Mouse (Mus musculus): Measurements from ENCODE around the gene Loxl3.

Gene Loxl3

DNA sequence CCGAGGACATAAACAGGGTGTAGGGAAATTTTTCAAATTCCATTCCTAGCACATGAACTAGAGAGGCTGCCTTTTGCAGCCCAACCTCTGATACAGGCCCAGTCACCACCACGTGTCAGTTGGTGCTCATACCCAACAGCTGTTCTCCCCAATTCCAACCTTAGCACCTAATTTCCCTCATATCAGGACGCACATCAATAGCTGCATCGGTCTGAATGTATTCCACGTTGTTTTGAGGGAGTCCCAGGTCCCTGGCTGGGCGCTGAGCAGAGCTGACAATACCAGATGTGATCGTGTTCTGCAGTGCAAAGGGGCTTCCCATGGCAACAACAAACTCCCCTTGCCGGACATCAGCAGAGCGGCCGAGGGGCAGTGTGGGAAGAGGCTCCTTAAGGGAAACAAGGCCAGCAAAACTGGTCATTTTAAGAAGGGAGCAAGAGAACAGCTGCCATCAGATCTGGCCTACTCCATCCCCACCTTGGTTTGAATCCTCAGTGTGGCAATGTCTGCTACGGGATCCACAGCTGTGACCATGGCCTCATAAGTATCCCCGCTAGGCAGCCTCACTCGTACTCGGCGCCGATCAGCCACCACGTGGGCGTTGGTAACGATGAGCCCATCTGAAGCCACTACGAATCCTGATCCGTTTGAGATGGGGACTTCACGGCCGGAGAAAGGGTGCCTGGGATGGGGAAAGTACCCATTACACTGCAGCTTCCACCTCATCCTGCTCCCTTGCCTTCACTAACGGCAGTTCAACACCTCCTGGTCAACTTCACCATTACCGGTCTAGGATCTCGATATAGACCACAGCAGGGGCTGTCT lies 19.4 kb downstream of the Loxl3 start:
- peak; percentile 63 for DNase-seq (ENCODE audit: low read depth, low spot score)

DNA sequence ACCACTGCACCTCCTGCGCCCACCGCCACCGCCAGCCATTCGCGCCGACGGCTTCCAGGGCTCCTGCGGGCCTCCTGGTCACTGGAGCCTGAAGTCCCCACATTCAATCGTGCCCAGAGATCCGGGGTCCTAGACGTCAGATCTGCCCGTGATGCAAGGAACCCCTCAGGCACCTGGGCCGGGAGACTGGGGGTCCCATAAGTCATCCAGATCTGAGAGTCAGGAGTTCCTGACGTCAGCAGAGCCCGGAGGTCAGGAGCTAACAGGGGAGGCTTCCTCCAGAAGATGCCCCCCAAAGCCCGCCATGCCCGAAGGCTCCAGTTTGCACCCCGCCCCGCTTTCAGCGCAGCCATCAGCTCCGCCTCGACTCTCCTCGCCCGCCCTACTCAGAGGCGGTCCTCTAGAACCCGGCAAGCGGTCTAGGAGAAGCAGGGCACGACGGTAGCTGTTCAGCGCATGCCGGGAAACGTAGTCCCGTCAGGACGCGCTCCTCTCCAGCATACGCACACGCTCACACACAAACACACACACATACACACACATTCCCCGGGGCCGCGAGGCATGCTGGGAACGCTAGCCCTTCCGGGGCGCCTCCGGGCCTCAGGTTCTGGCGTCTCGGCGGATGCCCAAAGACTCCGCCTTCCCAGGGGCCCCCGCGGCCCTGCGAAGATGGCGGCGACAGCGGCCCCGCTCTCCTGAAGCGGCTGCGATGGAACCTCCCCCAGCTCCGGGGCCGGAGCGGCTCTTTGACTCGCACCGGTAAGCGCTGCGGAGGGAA lies 20.3 kb downstream of the Loxl3 start, which contains the start of gene Aup1:
Aup1 (plus strand) TSS at position 448 of the 778 bp plus-strand sequence.
- DNase-seq (ENCODE audit: low read depth, low spot score), result peak; percentile 100

DNA sequence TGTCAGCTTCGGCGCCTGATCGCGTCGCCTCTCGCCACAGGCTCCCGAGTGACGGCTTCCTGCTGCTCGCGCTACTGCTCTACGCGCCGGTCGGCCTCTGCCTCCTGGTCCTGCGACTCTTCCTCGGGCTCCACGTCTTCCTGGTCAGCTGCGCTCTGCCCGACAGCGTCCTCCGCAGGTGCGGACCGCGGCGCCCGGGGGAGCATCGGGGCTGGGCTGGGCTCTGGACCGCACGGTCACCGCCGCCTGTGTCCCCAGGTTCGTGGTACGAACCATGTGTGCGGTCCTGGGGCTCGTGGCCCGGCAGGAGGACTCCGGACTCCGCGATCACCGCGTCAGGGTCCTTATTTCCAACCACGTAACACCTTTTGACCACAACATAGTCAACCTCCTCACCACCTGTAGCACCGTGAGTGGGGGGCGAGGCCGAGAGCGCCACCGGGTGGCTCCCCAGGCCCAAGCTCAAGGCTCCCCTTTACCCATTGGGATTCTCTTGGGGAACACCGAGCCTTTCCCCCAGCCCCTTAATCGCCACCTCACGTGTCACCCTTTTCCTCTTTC lies 21.0 kb downstream of the Loxl3 start, which contains the start of gene Htra2:
Htra2 (minus strand) TSS at position 403 of the 561 bp plus-strand sequence.
- peak; percentile 24 for DNase-seq (ENCODE audit: low read depth, low spot score)

DNA sequence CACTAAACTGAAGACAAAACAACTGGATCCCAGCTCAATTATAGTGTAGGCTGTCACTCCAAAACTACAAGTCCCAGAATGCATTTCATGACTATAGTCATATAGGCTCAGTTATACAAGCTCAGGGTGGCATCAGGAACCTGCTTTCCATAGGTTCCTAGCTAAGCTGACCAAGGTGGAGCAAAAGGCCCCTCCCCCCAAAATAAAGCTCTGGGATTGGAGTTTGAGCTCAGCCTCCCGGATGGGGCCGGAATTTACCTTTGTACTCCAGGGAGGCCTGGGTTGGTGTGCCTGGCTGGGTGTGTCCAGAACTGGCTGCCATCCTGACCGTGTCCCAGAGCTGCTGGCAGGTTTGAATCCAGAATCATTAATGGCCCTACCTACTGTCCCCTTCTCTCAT lies 23.8 kb downstream of the Loxl3 start, which contains the start of gene Dqx1:
Dqx1 (plus strand) TSS at position 55 of the 400 bp plus-strand sequence.
- peak; percentile 78 for DNase-seq (ENCODE audit: low read depth, low spot score)

DNA sequence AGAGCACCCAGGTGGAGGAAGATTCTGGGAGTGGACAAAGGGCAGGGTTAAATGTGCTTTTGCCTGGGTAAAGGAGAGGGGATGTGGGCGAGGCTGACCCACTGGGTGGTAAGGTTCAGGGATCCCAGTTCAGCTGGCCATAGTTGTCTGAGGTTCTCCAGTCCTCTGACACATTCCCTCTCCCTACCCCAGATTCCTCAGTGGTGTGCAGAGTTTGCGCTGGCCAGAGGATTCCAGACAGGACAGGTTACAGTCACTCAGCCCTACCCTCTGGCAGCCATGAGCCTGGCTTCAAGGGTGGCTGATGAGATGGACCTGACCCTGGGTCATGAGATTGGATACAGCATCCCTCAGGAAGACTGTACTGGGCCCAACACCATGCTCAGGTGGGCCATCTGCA lies 24.8 kb downstream of the Loxl3 start:
- DNase-seq (ENCODE audit: low read depth, low spot score), result no peak

DNA sequence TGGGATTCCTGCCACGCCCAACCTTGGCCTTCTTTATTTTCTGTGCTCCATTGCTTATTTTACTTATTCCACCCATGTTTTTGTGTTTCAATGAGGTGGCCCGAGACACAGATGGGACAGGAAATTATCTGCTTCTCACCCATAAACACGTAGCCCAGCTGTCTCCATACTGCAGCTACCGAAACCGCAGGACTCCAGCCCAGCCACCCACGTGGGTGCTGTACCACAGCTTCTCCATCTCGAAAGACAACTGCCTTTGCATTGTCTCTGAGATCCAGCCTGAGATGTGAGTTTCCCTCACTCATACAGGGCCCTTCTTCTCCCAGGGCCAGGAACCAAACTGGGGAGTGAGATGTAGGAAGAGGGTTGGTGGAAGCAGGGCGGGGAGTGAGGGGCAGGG lies 32.0 kb downstream of the Loxl3 start:
- DNase-seq (ENCODE audit: low read depth, low spot score), result no peak

DNA sequence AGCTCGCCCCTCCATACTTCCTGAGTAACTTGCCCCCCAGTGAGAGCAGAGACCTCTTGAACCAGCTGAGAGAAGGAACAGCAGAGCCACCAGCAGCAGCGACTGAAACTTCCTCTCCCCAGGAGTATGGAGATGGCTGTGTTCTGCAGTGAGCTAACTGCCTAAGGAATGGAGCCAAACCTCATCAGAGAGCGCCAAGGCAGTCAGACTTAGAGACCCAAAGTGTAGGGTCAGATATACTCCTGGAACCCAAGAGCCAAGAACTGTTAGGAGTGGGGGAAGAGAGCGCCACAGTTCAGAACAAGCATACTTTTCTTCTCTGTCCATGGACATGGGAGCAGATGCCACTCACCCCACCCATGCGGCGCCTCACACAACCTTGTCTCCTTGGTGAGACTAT lies 32.5 kb downstream of the Loxl3 start:
- no peak for DNase-seq (ENCODE audit: low read depth, low spot score)

DNA sequence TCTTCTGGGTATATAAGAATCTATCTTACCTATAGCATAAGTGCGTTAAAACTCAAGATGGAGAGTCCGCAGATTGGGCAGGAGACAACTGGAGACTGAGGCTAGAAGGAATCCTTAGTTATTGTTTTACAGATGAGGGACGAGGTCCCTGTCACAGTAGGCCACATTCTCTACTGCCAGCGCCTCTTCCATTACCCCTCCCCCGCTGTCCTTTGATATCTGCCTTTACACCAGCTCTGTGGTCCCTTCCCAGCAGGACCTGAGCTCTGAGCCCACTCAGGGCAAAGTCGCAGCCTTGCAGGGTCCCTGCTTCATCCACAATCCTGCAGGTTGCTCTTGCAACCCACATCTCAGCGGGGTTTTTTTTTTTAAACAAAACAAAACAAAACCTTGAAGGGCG lies 34.2 kb downstream of the Loxl3 start:
- no peak for DNase-seq (ENCODE audit: low read depth, low spot score)

DNA sequence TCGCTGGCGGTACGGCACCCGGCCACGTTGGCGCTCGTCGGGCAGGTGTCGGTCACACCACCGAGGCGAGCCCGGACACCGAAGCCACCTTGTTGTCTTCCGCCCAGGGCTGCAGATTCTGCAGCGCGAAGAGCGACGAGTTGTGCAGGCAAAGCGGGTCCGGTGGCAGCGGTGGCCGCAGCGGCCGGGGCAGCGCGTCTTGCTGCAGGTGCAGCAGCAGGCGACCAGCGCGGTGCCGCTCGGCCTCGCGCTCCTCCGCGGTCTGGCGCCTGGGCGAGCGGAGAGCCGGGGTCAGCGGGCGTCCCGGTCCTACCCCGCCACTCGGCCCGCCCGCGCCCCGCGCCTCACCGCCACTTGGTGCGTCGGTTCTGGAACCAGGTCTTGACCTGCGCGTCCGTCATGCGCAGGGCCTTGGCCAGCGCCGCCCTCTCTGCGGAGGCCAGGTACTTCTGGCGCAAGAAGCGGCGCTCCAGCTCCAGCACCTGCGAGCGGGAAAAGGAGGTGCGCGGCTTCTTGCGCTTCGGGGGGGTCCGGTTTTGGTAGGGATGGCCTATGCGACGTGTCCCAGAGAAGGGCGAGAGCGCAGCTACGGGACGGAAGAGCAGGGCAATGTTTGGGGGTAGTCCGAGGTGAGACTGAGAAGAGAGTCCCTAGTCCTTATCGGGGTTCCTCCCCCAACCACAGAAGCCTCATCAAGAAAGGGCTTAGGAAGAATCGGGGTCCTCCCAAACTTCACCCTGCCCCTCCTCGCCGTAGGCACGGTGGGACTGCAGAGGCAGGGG lies 34.9 kb downstream of the Loxl3 start:
- no peak for DNase-seq (ENCODE audit: low read depth, low spot score)

DNA sequence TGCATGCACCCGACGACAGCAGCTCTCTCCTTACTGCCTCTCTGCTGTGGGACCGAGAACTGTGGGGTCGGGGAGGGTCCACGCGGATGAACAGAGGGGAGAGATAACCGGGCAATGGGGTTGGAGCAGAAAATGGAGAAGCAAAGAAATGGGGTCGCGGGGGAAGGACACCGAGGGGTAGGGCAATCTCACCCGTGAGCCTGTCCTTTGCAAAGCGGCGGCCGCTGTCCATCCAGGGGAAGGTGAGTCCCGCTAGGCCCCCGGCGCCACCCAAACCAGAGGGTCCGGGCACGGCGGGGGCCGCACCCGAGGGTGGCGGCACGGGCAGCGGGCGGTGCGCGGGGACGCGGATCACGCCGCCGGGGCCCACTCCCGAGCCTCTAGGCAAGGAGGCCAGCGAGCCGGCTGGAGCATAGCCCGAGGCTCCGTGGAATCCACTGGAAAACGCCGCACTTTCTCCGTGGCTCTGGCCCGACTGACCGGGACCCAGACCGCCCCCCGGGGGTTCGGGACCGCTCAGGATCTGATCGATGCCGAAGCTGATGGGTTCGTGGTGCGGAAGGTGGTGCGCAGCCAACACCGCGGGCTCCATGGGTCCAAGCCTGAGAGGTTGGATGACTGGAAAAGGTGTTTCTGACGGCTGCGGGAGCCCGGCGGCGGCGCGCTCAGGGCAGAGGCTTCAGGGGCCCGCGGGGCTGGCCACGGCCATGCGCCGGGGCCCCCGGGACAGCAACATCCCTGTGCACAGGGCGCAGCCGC lies 35.7 kb downstream of the Loxl3 start:
- DNase-seq (ENCODE audit: low read depth, low spot score), result no peak

DNA sequence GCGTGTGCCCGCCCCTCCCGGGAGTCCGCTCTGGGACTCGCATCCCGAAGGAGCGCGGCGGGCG lies 36.1 kb downstream of the Loxl3 start, which contains the start of gene Tlx2:
Tlx2 (minus strand) TSS at position 47 of the 64 bp plus-strand sequence.
- DNase-seq (ENCODE audit: low read depth, low spot score), result no peak

DNA sequence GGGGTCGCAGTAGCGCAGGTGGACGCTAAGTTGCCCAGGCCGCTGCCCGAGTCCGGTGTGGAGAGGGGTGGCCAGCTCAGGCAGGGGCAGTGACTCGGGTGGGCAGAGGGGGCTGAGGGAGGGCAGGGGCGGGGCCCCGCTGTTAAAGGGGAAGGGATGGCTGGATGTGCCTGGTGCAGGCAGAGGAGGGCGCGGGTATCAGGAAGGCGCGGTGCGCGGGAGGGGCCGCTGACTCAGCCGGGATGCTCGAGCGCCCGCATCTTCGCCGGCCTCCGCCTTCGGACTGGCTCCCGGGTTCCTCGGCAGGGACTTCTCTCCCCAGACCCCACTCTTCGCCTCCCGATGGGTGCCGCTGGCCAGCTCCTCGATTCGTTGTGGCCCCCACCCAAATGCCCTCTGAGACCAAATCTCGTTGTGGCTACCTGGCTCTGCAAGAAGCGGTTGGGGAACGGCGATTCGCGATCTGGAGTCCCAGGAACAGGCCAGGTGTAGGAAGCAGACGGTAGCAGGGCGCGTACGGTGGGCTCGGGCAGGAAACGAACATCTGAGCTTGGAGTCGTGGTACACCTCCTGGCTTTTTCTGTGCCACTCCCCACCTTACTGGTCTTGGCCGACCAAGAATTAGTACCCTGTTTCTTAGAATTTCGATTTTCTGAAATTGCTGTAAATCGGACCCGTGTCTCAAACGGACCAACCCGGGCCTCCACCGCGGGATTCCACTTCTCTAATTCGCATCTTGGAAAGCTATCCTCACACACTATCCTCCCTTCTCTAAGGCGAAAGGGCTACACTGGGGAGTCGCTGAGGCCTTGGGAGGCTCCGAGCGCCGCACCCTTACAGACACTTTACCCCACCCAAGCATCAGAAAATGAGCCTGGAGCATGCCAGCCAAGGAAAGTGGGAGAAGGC lies 36.6 kb downstream of the Loxl3 start:
- DNase-seq (ENCODE audit: low read depth, low spot score), result no peak

DNA sequence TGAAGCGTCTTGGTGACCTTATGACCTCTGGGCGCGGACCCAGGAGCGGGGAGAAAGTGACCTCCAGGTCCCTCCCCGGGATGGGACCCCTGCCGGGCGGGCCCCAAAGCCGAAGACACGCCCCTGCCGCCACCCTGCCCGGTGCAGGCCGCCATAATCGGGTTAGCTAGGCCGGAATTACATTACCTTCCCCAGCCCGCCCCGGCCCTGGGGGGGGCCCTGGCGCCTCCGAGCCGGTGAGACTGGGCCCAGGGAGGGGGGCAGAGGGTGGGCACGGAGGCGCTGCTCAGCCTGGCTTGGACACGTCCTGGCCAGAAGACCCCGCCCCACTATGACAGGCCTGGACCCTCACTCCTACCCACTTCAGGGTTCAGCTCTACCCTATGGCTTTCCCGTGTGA lies 37.2 kb downstream of the Loxl3 start:
- DNase-seq (ENCODE audit: low read depth, low spot score), result no peak

DNA sequence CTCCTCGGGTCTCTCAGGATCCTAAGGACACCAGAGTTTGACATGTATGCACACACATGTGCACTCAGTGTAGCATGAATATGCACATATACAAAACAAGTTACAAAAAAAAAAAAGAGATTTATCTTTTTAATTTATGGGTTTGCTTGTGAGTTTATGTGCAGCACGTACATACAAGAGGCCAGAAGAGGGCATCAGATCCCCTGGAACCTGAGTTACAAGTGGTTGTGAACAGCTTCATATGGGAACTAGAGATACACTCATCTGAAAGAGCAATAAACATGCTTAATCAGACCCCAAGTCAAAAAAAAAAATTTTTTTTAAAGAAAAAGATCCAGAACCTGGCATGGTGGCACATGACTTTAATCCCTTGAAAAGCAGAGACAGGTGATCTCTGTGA lies 41.0 kb downstream of the Loxl3 start:
- peak; percentile 22 for DNase-seq (ENCODE audit: low read depth, low spot score)

DNA sequence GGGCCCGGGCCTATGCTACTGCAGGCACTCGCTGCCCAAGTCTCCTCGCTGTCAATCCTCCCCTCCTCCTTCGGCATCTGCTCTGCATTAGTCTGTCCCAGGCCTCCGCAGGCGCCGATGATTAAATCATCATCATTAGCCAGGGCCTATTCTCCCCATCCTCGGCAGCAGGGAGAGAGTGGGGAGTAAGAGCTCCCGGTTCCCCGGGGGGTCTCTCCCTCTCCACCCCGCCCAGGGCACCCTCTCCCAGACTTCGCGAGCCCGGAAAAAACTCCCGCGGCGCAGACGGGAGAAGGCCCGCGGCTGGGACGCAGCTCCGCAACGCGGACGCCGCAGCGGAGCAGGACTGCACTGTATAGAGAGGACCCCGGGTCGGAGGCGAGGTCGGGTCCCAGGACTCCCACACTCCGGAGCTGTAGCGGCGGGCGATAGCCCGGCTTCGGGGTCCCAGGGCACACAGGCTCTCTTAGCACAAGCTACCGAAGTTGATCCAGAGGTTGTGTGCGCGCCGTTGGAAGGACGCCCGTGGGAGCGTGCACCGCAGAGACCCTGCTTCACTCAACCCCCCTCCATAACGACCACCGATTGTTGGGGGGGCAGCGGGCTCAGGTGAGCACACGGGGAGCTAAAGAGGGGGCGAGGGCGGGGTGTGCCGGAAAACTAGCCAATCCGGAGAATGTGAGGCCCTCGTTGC lies 43.8 kb downstream of the Loxl3 start, which contains the start of gene Pcgf1:
Pcgf1 (plus strand) TSS at position 240 of the 694 bp plus-strand sequence.
- DNase-seq (ENCODE audit: low read depth, low spot score), result peak; percentile 99

DNA sequence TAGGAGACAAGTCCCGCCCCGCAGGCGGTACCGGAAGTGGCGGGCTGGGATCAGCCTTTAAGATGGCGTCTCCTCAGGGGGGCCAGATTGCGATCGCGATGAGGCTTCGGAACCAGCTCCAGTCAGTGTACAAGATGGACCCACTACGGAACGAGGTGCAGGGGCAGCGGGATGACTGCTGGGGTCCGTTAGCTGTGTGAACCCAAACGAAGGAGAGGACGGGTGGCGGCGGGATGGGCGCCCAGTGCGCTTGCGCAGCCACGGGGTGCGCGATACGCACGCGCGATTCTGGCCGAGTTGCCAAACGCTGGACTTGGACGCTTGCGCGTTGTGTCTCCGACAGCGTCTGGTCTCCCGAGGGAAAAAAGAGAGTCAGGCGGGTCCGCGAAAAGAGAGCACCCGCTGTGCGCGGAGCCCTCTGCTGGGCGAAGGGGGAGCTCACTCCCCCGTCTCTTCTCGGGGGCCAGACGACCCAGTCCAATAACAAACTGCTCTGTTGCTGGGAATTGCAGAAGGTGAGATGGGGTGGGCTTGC lies 44.4 kb downstream of the Loxl3 start:
- peak; percentile 96 for DNase-seq (ENCODE audit: low read depth, low spot score)

DNA sequence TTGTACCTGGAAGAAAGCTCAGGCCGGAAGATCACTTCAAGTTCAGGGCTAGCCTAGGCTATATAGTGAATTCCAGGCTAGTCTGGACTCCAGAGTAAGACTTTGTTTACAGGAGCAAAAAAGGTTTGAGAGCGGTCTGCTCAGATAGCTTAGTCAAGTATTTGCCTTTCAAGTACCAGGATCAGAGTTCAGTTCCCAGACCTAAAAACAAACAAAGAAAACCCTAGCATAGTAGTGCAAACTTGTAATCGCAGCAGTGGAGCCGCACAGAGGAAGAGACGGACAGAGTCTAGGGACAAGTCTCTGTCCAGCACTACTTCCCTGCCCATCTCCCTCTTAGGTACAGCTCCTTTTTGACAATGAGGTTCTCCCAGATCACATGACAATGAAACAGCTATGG lies 46.2 kb downstream of the Loxl3 start:
- DNase-seq (ENCODE audit: low read depth, low spot score), result no peak

DNA sequence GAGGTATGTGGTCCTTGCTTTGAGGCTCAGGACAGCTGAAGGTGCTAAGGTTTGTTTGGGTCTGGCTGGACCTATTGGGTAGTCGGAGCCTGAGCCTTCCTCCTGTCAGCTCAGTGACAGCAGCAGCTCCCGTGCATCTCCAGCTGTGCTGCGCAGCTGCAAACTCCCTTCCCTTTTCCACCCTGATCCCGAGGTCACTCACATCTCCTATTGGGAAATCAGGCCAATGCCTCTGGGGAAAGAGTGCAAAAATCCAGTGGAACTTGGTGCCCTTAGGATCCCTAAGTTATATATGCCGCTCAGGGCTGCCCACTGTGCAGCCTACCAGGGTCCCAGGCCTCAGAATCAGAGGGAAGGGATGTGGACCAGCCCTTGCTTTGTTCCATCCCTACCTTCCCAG lies 49.5 kb downstream of the Loxl3 start:
- DNase-seq (ENCODE audit: low read depth, low spot score), result no peak

DNA sequence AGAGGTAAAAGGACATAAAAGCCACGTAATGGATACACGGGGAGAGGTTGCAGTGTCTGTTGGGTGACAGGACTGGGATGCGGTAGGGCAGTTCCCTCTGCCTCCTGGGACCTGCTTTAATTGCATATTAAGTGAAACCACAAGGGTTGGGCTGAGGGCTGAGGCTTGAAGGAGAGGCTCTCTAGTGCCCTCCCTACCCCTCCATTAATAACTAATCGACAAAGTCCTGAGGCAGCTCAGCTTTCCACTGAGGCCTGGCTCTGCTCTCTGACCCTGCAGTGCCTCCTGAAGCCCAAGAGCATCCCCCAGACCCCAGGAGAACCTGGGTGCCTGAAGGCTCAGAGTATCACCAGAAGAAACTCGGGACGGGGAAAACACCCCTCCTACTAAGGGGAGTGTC lies 50.5 kb downstream of the Loxl3 start:
- no peak for DNase-seq (ENCODE audit: low read depth, low spot score)

Measured in brain, adult 2 months (tissue).